Mouse (Mus musculus) Patski (cell line): ENCODE data around the gene Tmtc2. TPM values are rescaled to one million over a fixed set of nuclear protein-coding genes. Genes with fewer than 3 reads are reported as not detected.

Experiments used
- ATAC-seq: fragments of 100-300 bp; one replicate; pipeline ENCODE4 v1.8.0; 2021
- CTCF ChIA-PET: fragments of 350-600 bp; sonication (Branson Sonifier 250); formaldehyde crosslinking; loops from one replicate; lab custom pipeline; 2022; ENCODE audit warnings: inconsistent platforms; lab: Charles Lee
- POLR2A ChIA-PET: fragments of 350-600 bp; sonication (Branson Sonifier 250); formaldehyde crosslinking; loops from one replicate; lab custom pipeline; 2022; ENCODE audit warnings: antibody characterized with exemption, inconsistent platforms; lab: Charles Lee
- DNase-seq: peaks from one replicate; pipeline ENCODE4 v3.0.0-alpha.2; 2011; ENCODE audit warnings: low read depth, low spot score
- H3K27me3 ChIP-seq: fragments of 371-371 bp; one replicate; pipeline ENCODE4 v1.5.1; 2021
- CTCF ChIP-seq: fragments of 100-300 bp; IDR thresholded peaks from one replicate; pipeline ENCODE4 v1.5.1; 2021
- in situ Hi-C: fragments of 300-500 bp; cut with MboI; formaldehyde crosslinking; loops from 3 replicates; pipeline ENCODE4 v1.11.1; 2018; ENCODE audit warnings: low pct_unique_long_range_greater_than_20kb, mixed read lengths
- polyA plus RNA-seq: library from polyadenylated mRNA; unstranded; gene quantifications from one replicate; pipeline ENCODE4 v1.2.3, GENCODE M21; 2021

Tmtc2 gene
- polyA plus RNA-seq, 1 experiment from 2014 or later = 0.77 TPM

DNA sequence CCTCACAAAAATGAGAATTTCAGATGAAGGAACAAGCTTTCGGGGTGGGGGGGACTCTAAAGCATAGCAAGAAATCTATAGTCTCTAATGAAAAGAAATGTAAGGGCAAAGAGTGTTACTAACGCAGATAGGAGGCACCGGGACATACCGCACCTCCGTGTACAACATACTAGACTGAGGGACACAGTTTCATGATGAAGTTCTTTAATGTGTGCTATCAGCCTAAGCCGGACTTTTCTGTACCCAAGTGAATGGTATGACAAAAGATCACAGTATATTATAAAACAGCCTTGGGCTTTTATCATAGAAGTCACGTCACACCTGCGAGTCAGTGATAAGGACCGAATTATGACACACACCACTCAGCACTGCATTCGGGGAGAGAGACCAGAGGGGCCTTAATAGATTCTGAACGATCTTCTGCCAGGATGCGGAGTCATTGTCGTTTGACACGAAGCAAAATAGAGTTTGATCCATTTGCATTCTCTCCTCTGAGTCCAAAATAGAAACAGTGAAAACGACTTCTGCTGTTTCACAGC, 156.3 kb downstream of the Tmtc2 start:
- POLR2A ChIA-PET = no interaction called here
- CTCF ChIA-PET = no interaction called here
- H3K27me3 ChIP-seq = no peaks in the 10 kb centered on the region
- in situ Hi-C loops = no loop called here
- DNase-seq (no peak), ATAC-seq (no peak)
- TF ChIP-seq CTCF = no peak

DNA sequence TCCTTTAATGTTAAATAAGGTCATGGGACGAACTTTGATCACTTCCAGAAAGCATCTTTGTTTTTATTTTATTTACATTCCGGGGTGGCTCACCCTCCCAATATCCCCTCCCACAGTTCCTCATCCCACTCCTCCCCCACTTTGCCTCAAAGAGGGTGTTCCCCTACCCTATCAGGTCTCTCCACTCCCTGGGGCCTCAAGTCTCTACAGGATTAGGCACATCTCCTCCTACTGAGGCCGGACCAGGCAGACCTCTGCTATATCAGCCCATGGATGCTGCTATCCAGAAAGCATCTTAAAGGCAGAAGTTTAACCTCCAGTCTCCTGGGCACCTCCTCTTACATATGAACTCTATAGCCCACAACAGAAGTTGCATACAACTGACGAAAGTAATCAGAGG, 157.7 kb downstream of the Tmtc2 start:
- ATAC-seq = no peak
- in situ Hi-C loops = no loop called here
- ChIA-PET POLR2A (no interaction called here), CTCF (no interaction called here)
- no peaks in the 10 kb centered on the region for H3K27me3 ChIP-seq
- no peak for DNase-seq
- TF ChIP-seq CTCF = no peak

DNA sequence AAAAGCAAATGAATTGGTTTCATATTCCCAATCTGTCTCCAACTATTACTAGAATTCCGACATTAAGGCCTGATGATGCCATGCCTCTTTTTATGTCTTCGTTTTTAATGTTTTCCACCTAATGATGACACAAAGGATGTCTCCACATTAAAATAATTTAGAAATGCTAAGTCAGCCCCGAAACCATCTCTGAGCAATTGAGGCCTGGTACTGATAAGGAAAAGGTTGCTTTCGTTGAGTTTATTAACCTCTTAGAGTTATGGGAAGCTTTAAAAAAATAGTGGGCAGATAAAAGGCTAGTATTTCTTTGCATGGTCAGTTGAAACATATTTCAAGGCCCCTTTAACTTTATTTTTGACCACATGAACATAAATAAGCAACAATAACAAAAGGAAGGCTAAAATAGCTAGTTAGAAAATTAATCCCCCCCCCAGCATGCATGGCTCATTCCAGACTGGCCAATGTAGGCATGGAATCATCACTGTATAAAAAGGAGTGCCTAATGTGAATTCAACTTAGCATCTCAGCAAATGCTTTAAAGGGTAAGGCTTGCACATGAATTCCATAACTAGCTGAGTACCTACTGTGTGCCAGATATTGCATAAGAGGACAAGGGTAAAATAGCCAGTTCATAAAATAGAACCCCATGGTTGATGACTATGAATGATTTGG, 168.3 kb downstream of the Tmtc2 start:
- in situ Hi-C loops = no loop called here
- no peaks in the 10 kb centered on the region for H3K27me3 ChIP-seq
- DNase-seq (no peak), ATAC-seq (no peak)
- ChIA-PET CTCF (no interaction called here), POLR2A (no interaction called here)
- no peak for TF ChIP-seq CTCF

DNA sequence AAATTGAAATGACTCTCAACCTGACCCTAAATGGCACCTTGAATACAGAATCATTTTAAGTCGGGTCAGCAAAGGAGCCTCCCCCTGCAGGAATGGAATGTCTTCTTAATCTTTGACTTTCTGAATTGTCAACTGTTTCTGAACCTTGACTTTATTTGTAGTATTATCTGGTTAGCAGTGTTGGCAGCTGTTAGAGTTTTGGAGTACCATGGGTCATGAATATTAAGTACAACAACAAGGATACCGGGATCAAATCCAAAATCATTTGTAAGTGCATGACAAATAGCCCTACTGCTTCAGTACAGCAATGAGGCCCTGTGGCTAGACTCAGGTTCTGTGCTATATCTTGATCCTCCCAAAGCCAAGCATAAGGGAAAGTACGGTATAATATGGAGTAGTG, 170.3 kb downstream of the Tmtc2 start:
- ChIA-PET POLR2A (no interaction called here), CTCF (no interaction called here)
- in situ Hi-C loops = no loop called here
- H3K27me3 ChIP-seq = no peaks in the 10 kb centered on the region
- ATAC-seq (no peak), DNase-seq (no peak)
- no peak for TF ChIP-seq CTCF

GRCm38 (mm10) chr10:105402481-105402779, 171.8 kb downstream of the Tmtc2 start:
- H3K27me3 ChIP-seq = no peaks in the 10 kb centered on the region
- no peak for TF ChIP-seq CTCF
- ATAC-seq = no peak
- POLR2A ChIA-PET = no interaction called here
- CTCF ChIA-PET = no interaction called here
- DNase-seq = no peak
- in situ Hi-C loops = no loop called here

GRCm38 (mm10) chr10:105401754-105402480, 172.3 kb downstream of the Tmtc2 start:
- ATAC-seq (no peak), DNase-seq (no peak)
- CTCF ChIA-PET = no interaction called here
- POLR2A ChIA-PET = no interaction called here
- no peaks in the 10 kb centered on the region for H3K27me3 ChIP-seq
- in situ Hi-C loops = no loop called here
- no peak for TF ChIP-seq CTCF

GRCm38 (mm10) chr10:105399316-105399715, 174.9 kb downstream of the Tmtc2 start:
- no peak for ATAC-seq
- DNase-seq = no peak

DNA sequence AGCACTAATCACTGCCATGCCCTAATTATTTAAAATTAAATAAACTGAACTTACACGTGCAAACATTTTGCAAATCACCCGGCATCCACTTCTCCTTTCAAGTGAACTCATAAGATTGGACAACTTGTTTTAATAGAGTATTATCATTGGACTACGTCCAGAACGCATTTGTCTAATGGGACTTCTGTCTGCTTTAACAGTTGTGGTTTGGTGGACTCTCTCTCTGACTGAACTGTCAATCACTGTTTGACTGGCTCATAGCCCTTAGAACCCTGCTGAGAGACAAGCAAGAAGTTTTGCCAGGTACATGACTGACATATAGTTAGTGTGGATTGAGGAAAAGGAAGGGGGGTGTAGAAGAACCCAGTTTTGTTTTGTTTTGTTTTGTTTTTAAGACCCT, 190.2 kb downstream of the Tmtc2 start:
- ChIA-PET CTCF (no interaction called here), POLR2A (no interaction called here)
- in situ Hi-C loops = no loop called here
- H3K27me3 ChIP-seq = no peaks in the 10 kb centered on the region
- DNase-seq (no peak), ATAC-seq (no peak)
- TF ChIP-seq CTCF = no peak

More at GRCm38 (mm10) chr10:105399316-105399715, 174.9 kb downstream of the Tmtc2 start:
- in situ Hi-C loops = no loop called here
- TF ChIP-seq CTCF = no peak
- ChIA-PET CTCF (interaction anchor here (2.1 kb wide), 1 partner anchor 9 kb away, joined by 7 read pairs; no protein-coding TSS in a partner anchor), POLR2A (interaction anchor here (0.6 kb wide), 1 partner anchor 66 kb away, joined by 3 read pairs; no protein-coding TSS in a partner anchor)
- H3K27me3 ChIP-seq = no peaks in the 10 kb centered on the region

GRCm38 (mm10) chr10:105381705-105382104, 192.5 kb downstream of the Tmtc2 start:
- CTCF ChIA-PET = no interaction called here

DNA sequence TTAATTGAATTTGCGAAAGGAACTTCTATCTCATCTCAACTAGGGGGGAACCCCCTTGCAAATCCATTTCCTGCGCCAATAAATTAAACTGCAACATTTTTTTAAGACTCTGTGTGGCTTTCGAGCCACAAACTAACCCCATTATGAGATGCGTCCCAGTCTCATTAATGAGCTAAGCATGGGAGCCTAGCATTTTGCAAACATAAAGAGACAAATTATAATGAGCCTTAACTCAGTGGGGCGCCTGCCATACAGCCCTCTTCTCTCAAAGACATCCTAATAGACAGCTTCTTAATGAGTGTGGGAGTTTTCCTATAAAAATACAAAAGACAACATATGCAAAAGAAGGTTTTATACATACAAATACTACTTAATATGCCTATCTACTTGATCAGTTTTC, 193.0 kb downstream of the Tmtc2 start:
- no peak for TF ChIP-seq CTCF
- no peaks in the 10 kb centered on the region for H3K27me3 ChIP-seq
- in situ Hi-C loops = no loop called here
- DNase-seq = no peak
- no peak for ATAC-seq
- CTCF ChIA-PET = interaction anchor here (0.8 to 1.4 kb wide), 2 partner anchors 8 to 11 kb away, joined by 3 to 4 read pairs; no protein-coding TSS in a partner anchor
- POLR2A ChIA-PET = interaction anchor here (1.2 kb wide), 1 partner anchor 8 kb away, joined by 3 read pairs; no protein-coding TSS in a partner anchor

More at GRCm38 (mm10) chr10:105381705-105382104, 192.5 kb downstream of the Tmtc2 start:
- H3K27me3 ChIP-seq = no peaks in the 10 kb centered on the region
- POLR2A ChIA-PET = interaction anchor here (1.2 kb wide), 1 partner anchor 8 kb away, joined by 3 read pairs; no protein-coding TSS in a partner anchor
- DNase-seq (no peak), ATAC-seq (no peak)
- in situ Hi-C loops = no loop called here
- no peak for TF ChIP-seq CTCF

- H3K27me3 ChIP-seq = no peaks in the 10 kb centered on the region
- DNase-seq = no peak
- no peak for ATAC-seq
- TF ChIP-seq CTCF = no peak
- in situ Hi-C loops = no loop called here
- CTCF ChIA-PET = interaction anchor here (0.8 to 1.4 kb wide), 2 partner anchors 9 to 10 kb away, joined by 3 to 4 read pairs; no protein-coding TSS in a partner anchor
- POLR2A ChIA-PET = interaction anchor here (1.2 kb wide), 1 partner anchor 9 kb away, joined by 3 read pairs; no protein-coding TSS in a partner anchor
Observed at GRCm38 (mm10) chr10:105380584-105380983, 193.7 kb downstream of the Tmtc2 start.
